Mouse (Mus musculus): ENCODE measurements around the gene Pax1. TPM values are rescaled to one million over a fixed set of nuclear protein-coding genes. Genes with fewer than 3 reads are reported as not detected.

Pax1 gene
- total RNA-seq, 2 experiments from 2014 or later: 0.16 to 0.38 TPM

GRCm38 (mm10) chr2:147372947-147373666 lies 11.4 kb downstream of the Pax1 start:
- DNase-seq: no peak

GRCm38 (mm10) chr2:147373667-147374007 lies 11.9 kb downstream of the Pax1 start:
- DNase-seq: no peak

- DNase-seq: no peak
These were observed 12.5 kb downstream of the Pax1 start for GRCm38 (mm10) chr2:147374245-147374644.

GRCm38 (mm10) chr2:147375019-147375715 lies 13.4 kb downstream of the Pax1 start:
- no peak for DNase-seq

- DNase-seq: peak; percentile 49
These were observed 17.2 kb downstream of the Pax1 start for GRCm38 (mm10) chr2:147378934-147379333.

- no peak for DNase-seq
These were observed 21.6 kb downstream of the Pax1 start for GRCm38 (mm10) chr2:147383373-147383772.

- DNase-seq: no peak
These were observed 25.2 kb downstream of the Pax1 start for GRCm38 (mm10) chr2:147386949-147387348.

- DNase-seq: no peak
These were observed 47.6 kb downstream of the Pax1 start for GRCm38 (mm10) chr2:147409323-147409722.

- DNase-seq: no peak
These were observed 53.3 kb downstream of the Pax1 start for GRCm38 (mm10) chr2:147415037-147415436.

- DNase-seq: no peak
These were observed 63.0 kb downstream of the Pax1 start for GRCm38 (mm10) chr2:147424582-147425255.

GRCm38 (mm10) chr2:147429607-147430356 lies 68.1 kb downstream of the Pax1 start:
- DNase-seq: no peak

- peak; percentile 42 for DNase-seq
These were observed 71.4 kb downstream of the Pax1 start for GRCm38 (mm10) chr2:147433120-147433519.

Other genes starting within 250 kb of the Pax1 start
- gene Nkx2-2, start 167.7 kb upstream of the Pax1 start, total RNA-seq (2021): under 1 TPM; 0.16 to 0.21 TPM

Data from gastrocnemius, postnatal 10 days (tissue).